Mouse (Mus musculus): ENCODE data around the gene Pik3c2b.
A peak's percentile ranks its signal among the peaks of the same experiment; 100 is the strongest.

Gene Pik3c2b

GRCm38 (mm10) chr1:133134881-133135280 lies 89.4 kb downstream of the Pik3c2b start:
- no peak for DNase-seq (ENCODE audit: low spot score)

- DNase-seq (ENCODE audit: low spot score) = no peak
These were observed 90.3 kb downstream of the Pik3c2b start for GRCm38 (mm10) chr1:133135808-133136207.

- no peak for DNase-seq (ENCODE audit: low spot score)
These were observed 92.9 kb downstream of the Pik3c2b start for GRCm38 (mm10) chr1:133138401-133138800.

- peak; percentile 87 for DNase-seq (ENCODE audit: low spot score)
These were observed 100.8 kb downstream of the Pik3c2b start for GRCm38 (mm10) chr1:133146014-133147009.

- no peak for DNase-seq (ENCODE audit: low spot score)
These were observed 101.9 kb downstream of the Pik3c2b start for GRCm38 (mm10) chr1:133147324-133147723.

- no peak for DNase-seq (ENCODE audit: low spot score)
These were observed 102.7 kb downstream of the Pik3c2b start for GRCm38 (mm10) chr1:133148122-133148521.

- DNase-seq (ENCODE audit: low spot score) = no peak
These were observed 105.1 kb downstream of the Pik3c2b start for GRCm38 (mm10) chr1:133150556-133150955.

- DNase-seq (ENCODE audit: low spot score) = no peak
These were observed 106.7 kb downstream of the Pik3c2b start for GRCm38 (mm10) chr1:133152213-133152612.

- DNase-seq (ENCODE audit: low spot score) = no peak
These were observed 109.8 kb downstream of the Pik3c2b start for GRCm38 (mm10) chr1:133155270-133155669.

Data from embryo, embryonic 10.5 days (tissue).